Mouse (Mus musculus): ENCODE data around the gene Misp. TPM values are rescaled to one million over a fixed set of nuclear protein-coding genes. Genes with fewer than 3 reads are reported as not detected.

The Misp gene
- total RNA-seq, 2 experiments from 2014 or later: 0.22 to 0.30 TPM

- no peak for DNase-seq
- intact Hi-C loops (cut with DNase I): no loop called here
Measured at GRCm38 (mm10) chr10:79851653-79852052, 30.9 kb downstream of the Misp start.

- peak; percentile 68 for DNase-seq
- intact Hi-C loops (cut with DNase I): no loop called here
Measured at GRCm38 (mm10) chr10:79852107-79852789, 31.5 kb downstream of the Misp start.

- intact Hi-C loops (cut with DNase I): loop anchor here (1.0 kb wide), 1 partner anchor 12 kb away; no protein-coding TSS in a partner anchor
Measured at GRCm38 (mm10) chr10:79852827-79853226, 32.0 kb downstream of the Misp start.

GRCm38 (mm10) chr10:79853392-79853791, 32.6 kb downstream of the Misp start:
- peak; percentile 99 for DNase-seq
- intact Hi-C loops (cut with DNase I): loop anchor here (1.0 kb wide), 1 partner anchor 12 kb away; no protein-coding TSS in a partner anchor

More at GRCm38 (mm10) chr10:79852827-79853226, 32.0 kb downstream of the Misp start:
- no peak for DNase-seq

DNA sequence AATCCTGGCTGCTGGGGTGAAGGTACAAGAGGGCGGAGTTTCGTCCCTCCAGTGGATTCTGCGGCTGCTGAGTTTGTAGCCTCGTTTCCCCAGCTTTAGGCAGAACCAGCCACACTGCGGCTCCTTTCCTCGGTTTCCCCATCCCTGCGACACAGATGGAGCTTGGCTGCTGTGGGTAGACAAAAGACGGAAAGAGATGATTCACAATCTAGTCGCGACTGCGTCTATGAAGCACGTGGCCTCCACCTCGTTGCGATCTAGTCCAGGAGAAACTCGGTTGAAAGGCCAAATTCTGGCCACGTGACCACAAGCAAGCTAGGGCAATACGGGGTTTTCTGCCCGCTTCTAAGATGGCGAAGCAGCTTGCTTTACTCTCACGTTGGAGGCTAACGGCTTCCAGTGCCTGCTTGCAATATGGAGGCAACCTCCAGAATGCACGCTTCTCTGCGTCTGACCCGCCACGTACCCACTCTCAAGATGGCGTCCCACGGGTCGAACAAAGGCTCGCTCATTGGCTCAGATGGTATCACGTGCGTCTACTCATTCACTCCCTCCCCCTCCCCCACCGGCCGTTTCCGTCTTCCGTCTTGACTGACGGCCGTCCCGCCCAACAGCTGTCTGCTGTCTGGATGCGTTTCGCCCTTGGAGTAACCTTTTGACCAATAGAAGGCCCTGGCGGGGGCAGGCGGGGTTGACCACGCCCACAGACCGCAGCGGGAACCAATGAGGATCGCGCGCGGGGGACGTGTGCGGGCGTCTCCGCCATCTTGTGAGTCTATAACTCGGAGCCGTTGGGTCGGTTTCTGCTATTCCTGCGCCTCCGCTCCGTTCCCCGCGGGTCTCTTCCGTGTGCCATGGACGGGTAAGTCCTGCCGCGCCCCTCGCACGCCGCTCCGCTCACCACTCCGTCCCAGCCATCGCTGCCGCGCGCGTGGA, 33.3 kb downstream of the Misp start, which contains the start of gene Ptbp1:
Ptbp1 (plus strand) TSS at position 568 of the 936 bp plus-strand sequence.
- intact Hi-C loops (cut with DNase I): loop anchor here (1.0 kb wide), 1 partner anchor 13 kb away; no protein-coding TSS in a partner anchor
- DNase-seq: peak; percentile 99 to 100

DNA sequence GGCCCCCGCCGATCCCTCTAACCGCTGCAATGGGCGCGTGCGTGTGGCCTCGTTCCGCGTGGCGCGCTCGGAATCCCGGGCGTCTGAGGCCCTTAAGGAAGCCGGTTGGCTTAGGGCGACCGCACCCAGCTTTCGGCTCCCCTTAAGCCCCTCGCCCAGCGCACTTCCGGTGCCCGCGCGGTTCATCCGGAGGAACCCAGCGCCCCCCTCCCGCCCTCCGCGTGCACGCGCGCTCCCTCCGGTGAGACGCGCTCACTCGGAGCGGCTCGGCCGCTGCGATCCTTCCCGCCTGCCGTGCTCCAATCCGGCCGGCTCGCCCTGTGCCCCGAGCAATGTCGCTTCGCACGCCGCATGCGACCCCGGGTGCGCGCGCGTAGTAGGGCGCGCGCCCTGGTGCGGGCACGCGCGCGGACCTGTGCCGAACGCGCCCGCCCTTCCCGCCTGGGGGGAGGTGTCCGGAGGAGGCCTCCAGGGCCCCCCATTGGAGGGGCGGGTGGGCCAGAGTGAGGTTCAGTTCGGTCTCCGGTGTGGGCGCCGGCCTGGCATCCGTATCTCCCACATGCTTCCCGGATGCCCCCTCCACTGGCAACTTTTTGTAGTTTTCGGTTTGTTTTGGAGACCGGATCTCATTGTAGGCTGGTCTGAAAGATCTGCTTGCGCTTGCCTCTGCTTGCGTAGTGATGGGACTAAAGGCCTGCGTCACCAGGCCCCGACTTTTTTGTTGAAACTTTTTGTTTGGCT, 34.2 kb downstream of the Misp start:
- DNase-seq: peak; percentile 78 to 80
- intact Hi-C loops (cut with DNase I): loop anchor here (5.0 kb wide), 1 partner anchor 287 kb away; the partner anchor contains the start of gene Cbarp

DNA sequence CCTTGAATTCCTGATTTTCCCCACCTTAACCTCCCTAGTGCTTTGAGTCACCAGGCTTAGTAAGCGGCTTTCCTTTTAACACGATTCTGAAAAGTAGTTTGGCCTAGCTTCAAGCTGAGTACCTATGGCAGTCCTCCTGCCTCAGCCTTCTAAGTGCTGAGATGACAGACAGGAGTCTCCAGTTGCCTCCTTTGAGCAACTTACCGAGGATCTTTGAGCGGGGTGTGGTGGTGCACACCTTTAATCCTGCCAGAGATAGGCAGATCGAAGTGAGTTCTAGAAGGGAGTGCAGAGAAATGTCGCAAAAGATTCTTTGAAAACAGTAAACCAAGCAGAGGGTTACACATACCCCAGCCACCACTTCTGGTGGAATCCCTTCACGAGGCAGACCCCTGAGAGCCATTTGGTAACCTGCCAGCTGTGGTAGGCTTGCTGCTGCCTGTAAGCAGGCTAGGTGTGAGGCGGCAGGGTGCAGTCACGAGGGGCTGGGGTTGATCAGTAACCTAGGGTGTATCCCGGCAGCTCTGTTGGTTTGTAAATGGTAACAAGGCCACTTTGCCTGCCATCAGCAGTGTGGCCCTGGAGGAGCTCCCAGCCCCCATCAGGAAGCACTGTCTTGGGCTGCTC, 34.9 kb downstream of the Misp start:
- intact Hi-C loops (cut with DNase I): loop anchor here (5.0 kb wide), 1 partner anchor 287 kb away; the partner anchor contains the start of gene Cbarp
- DNase-seq: no peak

DNA sequence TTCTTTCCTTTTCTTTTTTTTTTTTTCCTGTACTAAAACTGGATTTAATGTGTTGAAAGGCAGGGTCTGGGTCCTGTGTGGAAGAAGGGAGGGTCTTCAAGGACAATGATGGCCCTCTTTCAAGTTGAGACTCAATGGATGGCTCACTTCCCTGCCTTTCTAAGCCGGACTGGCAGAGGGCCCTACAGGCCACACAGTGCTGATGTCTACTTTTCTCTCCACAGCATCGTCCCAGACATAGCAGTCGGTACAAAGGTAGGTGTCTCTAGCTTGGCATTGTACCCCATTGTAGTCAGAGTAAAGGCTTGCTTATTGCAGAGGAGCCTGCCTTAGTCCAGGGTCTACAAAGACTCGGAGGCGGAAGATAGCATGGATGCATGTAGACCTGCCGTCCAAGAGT, 35.5 kb downstream of the Misp start:
- no peak for DNase-seq
- intact Hi-C loops (cut with DNase I): loop anchor here (5.0 kb wide), 1 partner anchor 286 kb away; the partner anchor contains the start of gene Cbarp

- intact Hi-C loops (cut with DNase I): loop anchor here (5.0 kb wide), 1 partner anchor 285 kb away; the partner anchor contains the start of gene Cbarp
- no peak for DNase-seq
Measured at GRCm38 (mm10) chr10:79856704-79857451, 36.1 kb downstream of the Misp start.

GRCm38 (mm10) chr10:79857452-79857811, 36.6 kb downstream of the Misp start:
- peak; percentile 77 to 81 for DNase-seq
- intact Hi-C loops (cut with DNase I): loop anchor here (5.0 kb wide), 1 partner anchor 285 kb away; the partner anchor contains the start of gene Cbarp

DNA sequence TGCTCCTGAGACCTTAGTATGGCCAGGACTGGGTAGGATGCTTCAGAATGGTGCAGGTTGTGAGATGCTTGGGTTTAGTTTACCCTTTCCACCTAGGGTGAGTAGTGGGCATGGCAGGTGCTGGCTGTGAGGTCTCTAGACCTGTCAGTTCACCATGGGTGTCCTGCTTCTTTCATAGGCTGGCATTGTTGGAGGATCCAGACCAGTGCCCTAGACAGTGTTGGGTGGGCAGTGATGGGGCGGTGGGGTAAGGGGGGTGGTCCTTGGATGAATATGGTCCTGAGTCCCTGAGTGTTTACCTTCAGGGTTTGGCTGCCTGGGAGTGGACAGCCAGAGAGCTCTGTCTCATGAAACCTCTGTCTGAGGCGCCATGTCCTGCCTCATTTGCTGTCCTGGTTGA, 37.1 kb downstream of the Misp start:
- intact Hi-C loops (cut with DNase I): loop anchor here (5.0 kb wide), 1 partner anchor 284 kb away; the partner anchor contains the start of gene Cbarp
- no peak for DNase-seq

DNA sequence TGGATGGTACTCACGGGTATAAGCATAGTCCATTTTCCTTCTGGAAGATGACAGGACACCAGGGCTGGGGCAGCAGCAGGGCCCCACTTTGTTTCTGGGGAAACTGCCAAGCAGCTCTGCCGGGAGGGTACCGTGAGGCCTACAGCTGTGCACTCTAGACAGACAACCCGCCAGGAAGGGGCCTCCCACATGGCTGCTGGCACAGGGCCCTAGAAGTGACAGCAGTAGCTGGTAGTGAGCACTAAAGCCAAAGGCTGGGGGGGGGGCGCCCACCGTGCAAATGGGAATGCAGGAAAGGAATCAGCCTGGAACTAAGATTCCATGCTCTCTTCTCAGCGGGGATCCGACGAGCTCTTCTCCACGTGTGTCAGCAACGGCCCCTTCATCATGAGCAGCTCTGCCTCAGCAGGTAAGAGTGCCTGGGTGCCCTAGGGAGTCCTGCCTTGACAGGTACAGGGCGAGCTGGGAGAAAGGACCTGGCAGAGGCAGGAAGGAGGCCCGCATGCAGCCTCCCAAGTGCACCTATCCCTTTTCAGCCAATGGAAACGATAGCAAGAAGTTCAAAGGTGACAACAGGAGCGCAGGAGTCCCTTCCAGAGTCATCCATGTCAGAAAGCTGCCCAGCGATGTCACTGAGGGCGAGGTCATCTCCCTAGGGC, 37.8 kb downstream of the Misp start:
- intact Hi-C loops (cut with DNase I): loop anchor here (5.0 kb wide), 1 partner anchor 284 kb away; the partner anchor contains the start of gene Cbarp
- peak; percentile 86 to 88 for DNase-seq

GRCm38 (mm10) chr10:79859116-79859515, 38.3 kb downstream of the Misp start:
- peak in 1 of 2 experiments; percentile 54 for DNase-seq
- intact Hi-C loops (cut with DNase I): loop anchor here (5.0 kb wide), 1 partner anchor 283 kb away; the partner anchor contains the start of gene Cbarp

- intact Hi-C loops (cut with DNase I): no loop called here
- DNase-seq: no peak
Measured at GRCm38 (mm10) chr10:79860079-79860911, 39.5 kb downstream of the Misp start.

DNA sequence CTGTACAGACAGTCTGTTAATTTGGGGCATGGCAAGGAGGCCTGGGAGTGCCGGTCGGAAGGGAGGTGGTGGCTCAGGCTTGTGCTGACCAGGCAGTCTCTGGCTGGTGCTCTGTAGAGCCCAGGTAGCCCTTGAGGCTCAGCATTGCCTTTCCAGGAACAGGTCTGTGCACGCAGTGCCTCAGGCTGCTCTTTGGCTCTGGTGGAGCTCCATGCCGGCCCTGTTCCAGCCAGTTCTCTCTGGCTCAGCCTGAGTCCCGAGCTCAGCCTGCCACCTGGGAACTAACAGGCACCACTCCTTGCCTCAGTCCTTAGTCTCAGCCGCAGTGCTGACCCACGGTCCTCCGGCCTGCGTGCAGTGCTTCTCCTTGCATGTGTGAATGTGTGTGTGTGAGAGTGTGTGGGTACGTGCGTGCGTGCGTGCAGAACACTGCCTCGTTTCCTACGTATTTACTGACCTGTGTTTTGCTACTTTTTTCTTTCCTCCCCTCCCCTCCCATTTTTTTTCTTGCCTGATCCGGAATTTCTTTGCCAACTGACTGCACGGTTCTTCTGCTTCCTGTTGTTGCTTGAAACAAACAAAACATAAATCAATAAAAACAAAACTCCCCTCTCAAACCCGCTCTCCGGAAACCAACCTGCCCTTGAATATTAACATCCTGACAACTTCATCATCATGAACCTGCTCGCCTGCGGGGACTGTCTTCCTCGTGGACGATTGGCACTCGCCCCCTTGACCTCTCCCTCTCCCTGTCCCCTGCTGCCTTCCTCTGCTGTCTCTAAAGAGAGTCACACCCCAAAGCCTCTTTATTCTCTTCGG, 40.6 kb downstream of the Misp start:
- intact Hi-C loops (cut with DNase I): no loop called here
- no peak for DNase-seq

- intact Hi-C loops (cut with DNase I): no loop called here
- no peak for DNase-seq
Measured at GRCm38 (mm10) chr10:79862049-79862788, 41.4 kb downstream of the Misp start.

Measured in heart, postnatal 10 days (tissue).